8 mouse cellular contexts compared by ENCODE assay signal in the genomic region with DNA sequence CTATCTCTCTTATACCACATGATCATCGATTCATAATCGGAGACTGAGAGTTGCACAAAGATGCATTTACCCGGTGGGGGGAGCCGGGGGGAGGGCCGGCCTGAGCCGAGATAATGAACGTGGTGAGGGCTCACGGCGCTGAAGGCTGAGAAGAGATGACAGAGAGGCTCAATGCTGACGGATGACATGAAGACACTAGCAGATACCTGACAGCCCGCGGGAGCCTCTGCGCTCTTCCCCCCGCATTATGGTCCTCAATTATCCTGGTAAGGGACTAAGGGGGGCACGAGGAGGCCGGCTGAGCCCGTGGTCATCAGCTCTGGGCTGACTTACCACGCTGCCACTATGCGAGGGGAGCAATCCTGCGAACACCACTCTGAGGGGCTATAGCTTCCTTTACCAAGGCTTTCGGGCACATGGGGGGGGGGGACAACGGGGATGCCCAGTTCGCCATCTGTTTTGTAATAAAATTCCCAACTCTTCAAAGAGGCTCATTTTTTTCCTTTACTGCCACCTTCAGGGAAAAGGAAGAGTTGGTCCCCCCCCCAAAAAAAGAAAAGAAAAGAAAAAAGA.
A peak's percentile ranks its signal among the peaks of the same experiment; 100 is the strongest.
DNase-seq lines count a peak whose midpoint lies in the region; ATAC-seq and TF ChIP-seq lines count a peak whose summit lies in the region.

No protein-coding gene starts in this region.

- ATAC-seq in hindbrain, embryonic 14.5 days (ENCODE audit: low FRiP score) = peak; percentile 54
- peak; percentile 63 for ATAC-seq in midbrain, embryonic 16.5 days
- ATAC-seq in erythroblast, adult 5-6 weeks (replicated peaks; ENCODE audit: low FRiP score, poor library complexity, severe bottlenecking) = no peak

- H3K4me3 ChIP-seq in left cerebral cortex, adult 2 months = peak overlapping the region; percentile 56
- H3K4me3 ChIP-seq in hindbrain, embryonic 14.5 days (replicated peaks; ENCODE audit: low read length) = peak overlapping the region; percentile 28
- H3K4me3 ChIP-seq in midbrain, embryonic 16.5 days (ENCODE audit: low read depth, low read length) = peak overlapping the region; percentile 39
- no peak overlapping the region for H3K4me3 ChIP-seq in kidney, adult 2 months (ENCODE audit: insufficient read depth, low read depth, low read length)

- no peaks in the 10 kb centered on the region for H3K36me3 ChIP-seq in hindbrain, embryonic 14.5 days (replicated peaks; ENCODE audit: control insufficient read depth, insufficient read depth)
- H3K36me3 ChIP-seq in midbrain, embryonic 16.5 days (ENCODE audit: control insufficient read depth, insufficient read depth, low read length) = no peaks in the 10 kb centered on the region
- no peaks in the 10 kb centered on the region for H3K36me3 ChIP-seq in kidney, adult 2 months (ENCODE audit: control insufficient read depth, insufficient read depth, low read length)

- 6% methylated on average over 23 of the region's 23 CpGs for WGBS in hindbrain, embryonic 14.5 days
- WGBS in midbrain, embryonic 16.5 days = 6% methylated on average over 23 of the region's 23 CpGs
- 16% methylated on average over 23 of the region's 23 CpGs for WGBS in kidney, adult 2 months

- H3K27ac ChIP-seq in left cerebral cortex, adult 2 months = peak overlapping the region; percentile 91
- H3K27ac ChIP-seq in hindbrain, embryonic 14.5 days = peak overlapping the region; percentile 68
- no peak overlapping the region for H3K27ac ChIP-seq in midbrain, embryonic 16.5 days (ENCODE audit: low read length)
- no peak overlapping the region for H3K27ac ChIP-seq in kidney, adult 2 months (ENCODE audit: insufficient read depth, low read depth, low read length)

- intact Hi-C loops in left cerebral cortex, adult 2 months (cut with DNase I) = loop anchor here (2.0 to 10.0 kb wide), 4 partner anchors 646 to 1158 kb away; no protein-coding TSS in a partner anchor
- intact Hi-C loops in left cerebral cortex, postnatal 25 days (cut with DNase I) = loop anchor here (2.0 kb wide), 1 partner anchor 1272 kb away; no protein-coding TSS in a partner anchor

- H3K4me1 ChIP-seq in hindbrain, embryonic 14.5 days (replicated peaks; ENCODE audit: control insufficient read depth, insufficient read depth, low read length) = peaks cover 23% of the 10 kb centered on the region
- peaks cover 22% of the 10 kb centered on the region for H3K4me1 ChIP-seq in midbrain, embryonic 16.5 days (ENCODE audit: control insufficient read depth, insufficient read depth, low read length)
- H3K4me1 ChIP-seq in kidney, adult 2 months (ENCODE audit: control insufficient read depth, insufficient read depth, low read length) = no peaks in the 10 kb centered on the region

- H3K4me2 ChIP-seq in hindbrain, embryonic 14.5 days (replicated peaks) = peak overlapping the region; percentile 78
- peak overlapping the region; percentile 72 for H3K4me2 ChIP-seq in midbrain, embryonic 16.5 days (ENCODE audit: low read length)

- DNase-seq in left cerebral cortex, adult 2 months (ENCODE audit: extremely low spot score in 1 of 2, low spot score in 2 of 2) = no peak
- DNase-seq in left cerebral cortex, adult 11 months (ENCODE audit: low spot score) = no peak
- peak; percentile 61 to 70 for DNase-seq in cerebellum, postnatal 25 days
- no peak for DNase-seq in hindbrain, embryonic 14.5 days (ENCODE audit: low spot score)
- no peak for DNase-seq in left cerebral cortex, postnatal 25 days (ENCODE audit: low spot score in 2 of 2)
- no peak for DNase-seq in kidney, adult 2 months

- no peaks in the 10 kb centered on the region for H3K9me3 ChIP-seq in hindbrain, embryonic 14.5 days (ENCODE audit: control insufficient read depth, low read length)
- no peaks in the 10 kb centered on the region for H3K9me3 ChIP-seq in midbrain, embryonic 16.5 days (replicated peaks; ENCODE audit: control insufficient read depth, low read length, poor library complexity, severe bottlenecking)

- H3K27me3 ChIP-seq in hindbrain, embryonic 14.5 days (ENCODE audit: control insufficient read depth, insufficient read depth, low read length) = no peaks in the 10 kb centered on the region
- H3K27me3 ChIP-seq in midbrain, embryonic 16.5 days (ENCODE audit: control insufficient read depth, insufficient read depth, low read depth, low read length) = no peaks in the 10 kb centered on the region
- H3K27me3 ChIP-seq in kidney, adult 2 months (replicated peaks; ENCODE audit: control insufficient read depth, insufficient read depth, low read length) = no peaks in the 10 kb centered on the region

- TF ChIP-seq CTCF in left cerebral cortex, adult 2 months (IDR thresholded peaks at IDR 0.05) = peak; percentile 39
- no peak for TF ChIP-seq CTCF in kidney, adult 2 months (conservative IDR thresholded peaks at IDR 0.05; ENCODE audit: insufficient read depth, insufficient read length, low read depth, low read length)

- H3K9ac ChIP-seq in hindbrain, embryonic 14.5 days = peak overlapping the region; percentile 61
- H3K9ac ChIP-seq in midbrain, embryonic 16.5 days (ENCODE audit: low read depth, low read length) = peak overlapping the region; percentile 60

- no peak for TF ChIP-seq POLR2A in kidney, adult 2 months (IDR thresholded peaks at IDR 0.05; ENCODE audit: low read depth, low read length)

Comparison
In these comparisons a context has a peak if more than half of its experiments do, and no peak if none do; other contexts are left out.
1. DNase-seq: peak in cerebellum, postnatal 25 days (2 of 2); none in left cerebral cortex, adult 2 months (0 of 2), left cerebral cortex, adult 11 months (single experiment), hindbrain, embryonic 14.5 days (single experiment), left cerebral cortex, postnatal 25 days (0 of 2) and kidney, adult 2 months (single experiment).
2. H3K27ac ChIP-seq: peak in left cerebral cortex, adult 2 months (single experiment) and hindbrain, embryonic 14.5 days (single experiment); none in midbrain, embryonic 16.5 days (single experiment) and kidney, adult 2 months (single experiment).